Mouse (Mus musculus): ENCODE results near the gene Gm13698. TPM values are rescaled to one million over a fixed set of nuclear protein-coding genes. Genes with fewer than 3 reads are reported as not detected.

Gene Gm13698
- not detected for polyA plus RNA-seq (2017; shearing (Covaris generic))

DNA sequence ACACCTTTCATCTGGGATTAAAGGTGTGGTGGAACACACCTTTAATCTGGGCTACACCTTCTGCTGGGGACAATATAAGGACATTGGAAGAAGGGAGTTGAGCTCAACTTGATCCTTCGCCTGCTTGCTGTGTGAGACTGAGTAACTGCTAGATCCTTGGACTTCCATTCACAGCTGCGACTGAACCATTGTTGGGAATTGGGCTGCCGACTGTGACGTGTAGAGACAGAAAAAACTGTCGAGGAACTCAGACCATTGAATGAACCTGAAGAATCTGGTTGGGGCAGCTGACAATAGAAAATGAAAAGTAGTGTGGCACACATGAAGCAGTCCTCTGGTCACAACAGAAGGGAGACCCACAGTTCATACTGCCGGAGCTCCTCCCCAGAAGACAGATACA lies at the start of gene Gm13698:
Gm13698 (plus strand) TSS at position 301 of the 400 bp plus-strand sequence.

GRCm38 (mm10) chr2:83940931-83941361 lies 14.5 kb upstream of the Gm13698 start, which contains the start of gene Zswim2:
Zswim2 (minus strand) TSS chr2:83941228.

GRCm38 (mm10) chr2:83961203-83961602 lies 5.7 kb downstream of the Gm13698 start, which contains the start of gene Gm13693:
Gm13693 (plus strand) TSS chr2:83961503.

GRCm38 (mm10) chr2:83967013-83967412 lies 11.5 kb downstream of the Gm13698 start, which contains the start of gene Gm13695:
Gm13695 (plus strand) TSS chr2:83967313.

DNA sequence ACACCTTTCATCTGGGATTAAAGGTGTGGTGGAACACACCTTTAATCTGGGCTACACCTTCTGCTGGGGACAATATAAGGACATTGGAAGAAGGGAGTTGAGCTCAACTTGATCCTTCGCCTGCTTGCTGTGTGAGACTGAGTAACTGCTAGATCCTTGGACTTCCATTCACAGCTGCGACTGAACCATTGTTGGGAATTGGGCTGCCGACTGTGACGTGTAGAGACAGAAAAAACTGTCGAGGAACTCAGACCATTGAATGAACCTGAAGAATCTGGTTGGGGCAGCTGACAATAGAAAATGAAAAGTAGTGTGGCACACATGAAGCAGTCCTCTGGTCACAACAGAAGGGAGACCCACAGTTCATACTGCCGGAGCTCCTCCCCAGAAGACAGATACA lies 17.3 kb downstream of the Gm13698 start, which contains the start of gene Gm13696:
Gm13696 (plus strand) TSS at position 301 of the 400 bp plus-strand sequence.

DNA sequence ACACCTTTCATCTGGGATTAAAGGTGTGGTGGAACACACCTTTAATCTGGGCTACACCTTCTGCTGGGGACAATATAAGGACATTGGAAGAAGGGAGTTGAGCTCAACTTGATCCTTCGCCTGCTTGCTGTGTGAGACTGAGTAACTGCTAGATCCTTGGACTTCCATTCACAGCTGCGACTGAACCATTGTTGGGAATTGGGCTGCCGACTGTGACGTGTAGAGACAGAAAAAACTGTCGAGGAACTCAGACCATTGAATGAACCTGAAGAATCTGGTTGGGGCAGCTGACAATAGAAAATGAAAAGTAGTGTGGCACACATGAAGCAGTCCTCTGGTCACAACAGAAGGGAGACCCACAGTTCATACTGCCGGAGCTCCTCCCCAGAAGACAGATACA lies 23.1 kb downstream of the Gm13698 start, which contains the start of gene Gm13694:
Gm13694 (plus strand) TSS at position 301 of the 400 bp plus-strand sequence.

DNA sequence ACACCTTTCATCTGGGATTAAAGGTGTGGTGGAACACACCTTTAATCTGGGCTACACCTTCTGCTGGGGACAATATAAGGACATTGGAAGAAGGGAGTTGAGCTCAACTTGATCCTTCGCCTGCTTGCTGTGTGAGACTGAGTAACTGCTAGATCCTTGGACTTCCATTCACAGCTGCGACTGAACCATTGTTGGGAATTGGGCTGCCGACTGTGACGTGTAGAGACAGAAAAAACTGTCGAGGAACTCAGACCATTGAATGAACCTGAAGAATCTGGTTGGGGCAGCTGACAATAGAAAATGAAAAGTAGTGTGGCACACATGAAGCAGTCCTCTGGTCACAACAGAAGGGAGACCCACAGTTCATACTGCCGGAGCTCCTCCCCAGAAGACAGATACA lies 28.9 kb downstream of the Gm13698 start, which contains the start of gene Gm13697:
Gm13697 (plus strand) TSS at position 301 of the 400 bp plus-strand sequence.

GRCm38 (mm10) chr2:83990253-83990652 lies 34.8 kb downstream of the Gm13698 start, which contains the start of gene Gm13691:
Gm13691 (plus strand) TSS chr2:83990553.

Other genes starting within 250 kb of the Gm13698 start
- 51.4 TPM for gene Itgav, start 231.3 kb upstream of the Gm13698 start, polyA plus RNA-seq (2017; shearing (Covaris generic))
- gene Fam171b, start 143.1 kb upstream of the Gm13698 start, polyA plus RNA-seq (2017; shearing (Covaris generic)) = 2.0 TPM
- gene Zswim2, start 14.5 kb upstream of the Gm13698 start, polyA plus RNA-seq (2017; shearing (Covaris generic)) = not detected
- not detected for gene Gm13693, start 5.8 kb downstream of the Gm13698 start, polyA plus RNA-seq (2017; shearing (Covaris generic))
- gene Gm13695, start 11.6 kb downstream of the Gm13698 start, polyA plus RNA-seq (2017; shearing (Covaris generic)) = not detected
- not detected for gene Gm13696, start 17.4 kb downstream of the Gm13698 start, polyA plus RNA-seq (2017; shearing (Covaris generic))
- gene Gm13694, start 23.2 kb downstream of the Gm13698 start, polyA plus RNA-seq (2017; shearing (Covaris generic)) = not detected
- gene Gm13697, start 29.1 kb downstream of the Gm13698 start, polyA plus RNA-seq (2017; shearing (Covaris generic)) = not detected
- not detected for gene Gm13691, start 34.9 kb downstream of the Gm13698 start, polyA plus RNA-seq (2017; shearing (Covaris generic))